Mouse (Mus musculus) heart, embryonic 11.5 days (tissue): Measurements from ENCODE around the gene Uri1. TPM values are rescaled to one million over a fixed set of nuclear protein-coding genes. Genes with fewer than 3 reads are reported as not detected.

Experiments used
- ATAC-seq: fragments of 200-750 bp; cut with Nextera tagmentation; replicated peaks from 2 replicates; pipeline ENCODE4 v1.8.0; 2017; ENCODE audit warnings: moderate library complexity; ENCODE audit not compliant: insufficient number of reproducible peaks, low FRiP score, low TSS enrichment
- H3K27ac ChIP-seq: fragments of 300-500 bp; sonication (generic); 2 replicates; pipeline ENCODE4 v1.5.1; 2014; ENCODE audit warnings: mild to moderate bottlenecking, low read depth, low read length
- H3K27me3 ChIP-seq: fragments of 300-500 bp; sonication (generic); 2 replicates; pipeline ENCODE4 v1.6.1; 2014; ENCODE audit warnings: mild to moderate bottlenecking, low read length, mixed read lengths; ENCODE audit not compliant: control insufficient read depth, insufficient read depth
- H3K36me3 ChIP-seq: fragments of 300-500 bp; sonication (generic); 2 replicates; pipeline ENCODE4 v1.6.1; 2014; ENCODE audit warnings: mild to moderate bottlenecking, low read length, moderate library complexity, mixed read lengths; ENCODE audit not compliant: control insufficient read depth, insufficient read depth
- H3K4me1 ChIP-seq: fragments of 300-500 bp; sonication (generic); 2 replicates; pipeline ENCODE4 v1.6.1; 2014; ENCODE audit warnings: low read length; ENCODE audit not compliant: control insufficient read depth, insufficient read depth
- H3K4me2 ChIP-seq: fragments of 300-500 bp; sonication (generic); 2 replicates; pipeline ENCODE4 v1.6.1; 2014; ENCODE audit warnings: mild to moderate bottlenecking, moderate library complexity
- H3K4me3 ChIP-seq: fragments of 300-500 bp; sonication (generic); 2 replicates; pipeline ENCODE4 v1.5.1; 2014; ENCODE audit warnings: low read depth, low read length
- H3K9ac ChIP-seq: fragments of 300-500 bp; sonication (generic); 2 replicates; pipeline ENCODE4 v1.6.1; 2014; ENCODE audit warnings: mild to moderate bottlenecking, low read depth, low read length, moderate library complexity
- H3K9me3 ChIP-seq: fragments of 300-500 bp; sonication (generic); replicated peaks from 2 replicates; pipeline ENCODE4 v1.6.1; 2016; ENCODE audit warnings: low read length; ENCODE audit not compliant: control insufficient read depth
- WGBS: fragments of 180-500 bp; shearing (Covaris S2); extraction: QIAGEN DNeasy Blood & Tissue Kit; methylation state at CpG from one replicate; pipeline ENCODE4 v1.1.7; 2014; ENCODE audit not compliant: insufficient replicate concordance; 5-methylcytosine and 5-hydroxymethylcytosine counted together
- polyA plus RNA-seq: library from polyadenylated mRNA; unstranded; fragments of >200 nt; fragmentation: Nextera tagmentation; extraction: Ambion mirVana; gene quantifications from 2 replicates; pipeline ENCODE4 v1.2.1, GENCODE M21; 2014

Gene Uri1
- polyA plus RNA-seq, 1 experiment from 2014 or later: 33.8 TPM

DNA sequence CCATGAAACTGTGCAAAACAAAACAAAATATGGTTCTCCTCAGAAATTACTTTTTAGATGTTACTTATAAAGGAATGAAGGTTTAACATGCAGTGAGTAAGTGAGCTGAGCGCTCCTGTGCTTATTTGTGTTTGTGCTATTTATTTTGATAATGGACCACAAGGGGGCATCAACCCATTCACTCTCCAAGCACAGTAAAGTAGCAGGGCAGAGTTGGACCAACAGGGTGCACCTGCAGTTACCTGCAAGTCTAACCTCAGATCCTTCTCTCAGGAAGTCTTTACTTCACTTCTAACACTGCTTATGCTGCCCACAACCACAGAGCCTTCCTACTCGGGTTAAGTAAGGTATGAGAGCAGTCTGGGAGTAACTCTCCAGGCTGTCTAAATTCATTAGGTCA lies 23.7 kb downstream of the Uri1 start:
- Histone ChIP-seq H3K4me2 (no peak overlapping the region), H3K4me1 (no peaks in the 10 kb centered on the region), H3K4me3 (no peak overlapping the region), H3K9me3 (no peaks in the 10 kb centered on the region), H3K9ac (no peak overlapping the region), H3K36me3 (no peaks in the 10 kb centered on the region), H3K27me3 (no peaks in the 10 kb centered on the region), H3K27ac (no peak overlapping the region)
- ATAC-seq: no peak
- WGBS: 60% methylated on average over 2 of the region's 2 CpGs

GRCm38 (mm10) chr7:37992861-37993260 lies 30.5 kb downstream of the Uri1 start:
- H3K27me3 ChIP-seq: no peaks in the 10 kb centered on the region
- H3K36me3 ChIP-seq: no peaks in the 10 kb centered on the region
- H3K9ac ChIP-seq: no peak overlapping the region
- no peak overlapping the region for H3K4me2 ChIP-seq
- WGBS: 88% methylated on average over 2 of the region's 2 CpGs
- no peak overlapping the region for H3K4me3 ChIP-seq
- ATAC-seq: no peak
- no peaks in the 10 kb centered on the region for H3K9me3 ChIP-seq
- H3K27ac ChIP-seq: no peak overlapping the region
- H3K4me1 ChIP-seq: no peaks in the 10 kb centered on the region

GRCm38 (mm10) chr7:37984866-37985265 lies 38.5 kb downstream of the Uri1 start:
- Histone ChIP-seq H3K36me3 (no peaks in the 10 kb centered on the region), H3K27ac (no peak overlapping the region), H3K9ac (no peak overlapping the region), H3K4me2 (no peak overlapping the region), H3K27me3 (no peaks in the 10 kb centered on the region), H3K9me3 (no peaks in the 10 kb centered on the region), H3K4me1 (no peaks in the 10 kb centered on the region), H3K4me3 (no peak overlapping the region)
- ATAC-seq: no peak
- WGBS: 52% methylated on average over 5 of the region's 5 CpGs

- no peak overlapping the region for H3K4me3 ChIP-seq
- no peak overlapping the region for H3K9ac ChIP-seq
- H3K4me2 ChIP-seq: no peak overlapping the region
- H3K36me3 ChIP-seq: peaks cover 3% of the 10 kb centered on the region; the same call in 1 of the 2 replicates
- H3K27ac ChIP-seq: no peak overlapping the region
- H3K4me1 ChIP-seq: no peaks in the 10 kb centered on the region
- H3K27me3 ChIP-seq: no peaks in the 10 kb centered on the region
- 58% methylated on average over 6 of the region's 6 CpGs for WGBS
- no peaks in the 10 kb centered on the region for H3K9me3 ChIP-seq
- ATAC-seq: no peak
Measured at GRCm38 (mm10) chr7:37983471-37983870, 39.9 kb downstream of the Uri1 start.

- H3K9ac ChIP-seq: no peak overlapping the region
- H3K4me3 ChIP-seq: no peak overlapping the region
- no peak for ATAC-seq
- no peaks in the 10 kb centered on the region for H3K9me3 ChIP-seq
- H3K27ac ChIP-seq: no peak overlapping the region
- no peaks in the 10 kb centered on the region for H3K27me3 ChIP-seq
- H3K4me2 ChIP-seq: no peak overlapping the region
- H3K4me1 ChIP-seq: no peaks in the 10 kb centered on the region
- peaks cover 3% of the 10 kb centered on the region; the same call in 1 of the 2 replicates for H3K36me3 ChIP-seq
- 86% methylated on average over 3 of the region's 3 CpGs for WGBS
Measured at GRCm38 (mm10) chr7:37979729-37980128, 43.6 kb downstream of the Uri1 start.

DNA sequence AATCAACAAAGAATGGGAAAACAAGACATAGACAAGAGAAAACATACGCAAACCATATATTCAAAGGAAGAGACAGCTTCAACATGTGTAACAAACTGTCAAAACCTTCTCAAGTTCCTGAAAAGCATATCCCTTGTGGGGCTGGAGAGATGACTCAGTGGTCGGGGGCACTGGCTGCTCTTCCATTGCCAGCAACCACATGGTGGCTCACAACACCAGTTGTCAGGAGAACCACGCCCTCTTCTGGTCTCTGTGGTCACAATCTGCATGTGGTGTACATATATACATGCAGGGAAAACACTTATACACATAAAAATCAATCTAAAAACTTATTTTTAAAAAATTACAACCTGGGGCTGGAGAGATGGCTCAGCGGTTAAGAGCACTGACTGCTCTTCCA lies 44.9 kb downstream of the Uri1 start:
- Histone ChIP-seq H3K4me2 (no peak overlapping the region), H3K4me3 (no peak overlapping the region), H3K36me3 (peaks cover 3% of the 10 kb centered on the region; the same call in 1 of the 2 replicates), H3K9me3 (no peaks in the 10 kb centered on the region), H3K27ac (no peak overlapping the region), H3K27me3 (no peaks in the 10 kb centered on the region), H3K9ac (no peak overlapping the region), H3K4me1 (no peaks in the 10 kb centered on the region)
- no peak for ATAC-seq
- WGBS: 86% methylated on average over 4 of the region's 4 CpGs

DNA sequence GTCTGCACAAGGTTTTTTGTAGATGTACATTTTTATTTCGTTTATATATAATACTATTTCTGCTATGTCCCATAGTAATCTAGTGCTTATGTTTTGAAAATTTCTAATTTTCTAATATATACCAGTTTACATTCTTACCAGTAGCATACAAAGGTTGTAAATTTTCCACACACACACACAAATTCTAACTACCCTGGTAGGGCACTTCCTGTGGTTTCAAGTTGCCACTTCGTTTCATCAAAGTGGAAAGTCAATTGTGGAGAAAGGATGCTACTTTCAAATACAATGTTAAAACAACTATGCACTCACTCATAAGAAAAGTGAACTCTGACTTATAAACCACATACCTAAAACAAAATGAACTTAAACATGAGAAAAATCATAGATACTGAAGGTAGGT lies 45.7 kb downstream of the Uri1 start:
- Histone ChIP-seq H3K9me3 (no peaks in the 10 kb centered on the region), H3K9ac (no peak overlapping the region), H3K4me2 (no peak overlapping the region), H3K4me1 (no peaks in the 10 kb centered on the region), H3K36me3 (peaks cover 3% of the 10 kb centered on the region; the same call in 1 of the 2 replicates), H3K4me3 (no peak overlapping the region), H3K27ac (no peak overlapping the region), H3K27me3 (no peaks in the 10 kb centered on the region)
- 84% methylated on average over 2 of the region's 2 CpGs for WGBS
- ATAC-seq: no peak

- ATAC-seq: no peak
- Histone ChIP-seq H3K27me3 (no peaks in the 10 kb centered on the region), H3K4me3 (no peak overlapping the region), H3K27ac (no peak overlapping the region), H3K9me3 (no peaks in the 10 kb centered on the region), H3K9ac (no peak overlapping the region), H3K4me1 (peaks cover 13% of the 10 kb centered on the region), H3K36me3 (no peaks in the 10 kb centered on the region), H3K4me2 (no peak overlapping the region)
- 66% methylated on average over 2 of the region's 2 CpGs for whole genome bisulfite sequencing
Measured at GRCm38 (mm10) chr7:37972999-37973555, 50.3 kb downstream of the Uri1 start.

GRCm38 (mm10) chr7:37972571-37972970 lies 50.8 kb downstream of the Uri1 start:
- Histone ChIP-seq H3K27ac (no peak overlapping the region), H3K27me3 (no peaks in the 10 kb centered on the region), H3K36me3 (no peaks in the 10 kb centered on the region), H3K9me3 (no peaks in the 10 kb centered on the region), H3K9ac (no peak overlapping the region), H3K4me2 (no peak overlapping the region), H3K4me1 (peaks cover 13% of the 10 kb centered on the region), H3K4me3 (no peak overlapping the region)
- ATAC-seq: no peak
- WGBS: 76% methylated on average over 9 of the region's 9 CpGs
